Mouse (Mus musculus) intestine, postnatal 0 days (tissue): Measurements from ENCODE around the gene Tpp1. TPM values are rescaled to one million over a fixed set of nuclear protein-coding genes. Genes with fewer than 3 reads are reported as not detected.
A peak's percentile ranks its signal among the peaks of the same experiment; 100 is the strongest.

ENCODE experiments used
- ATAC-seq: fragments of 200-750 bp; cut with Nextera tagmentation; 2 replicates; pipeline ENCODE4 v1.8.0; 2017; ENCODE audit warnings: mild to moderate bottlenecking, moderate TSS enrichment, moderate library complexity
- H3K27ac ChIP-seq: fragments of 300-500 bp; sonication (generic); 2 replicates; pipeline ENCODE4 v1.5.1; 2014; ENCODE audit warnings: mild to moderate bottlenecking, low read depth, low read length, moderate library complexity
- H3K27me3 ChIP-seq: fragments of 300-500 bp; sonication (generic); replicated peaks from 2 replicates; pipeline ENCODE4 v1.6.1; 2014; ENCODE audit warnings: low read length, mixed read lengths; ENCODE audit not compliant: control insufficient read depth, insufficient read depth
- H3K36me3 ChIP-seq: fragments of 300-500 bp; sonication (generic); 2 replicates; pipeline ENCODE4 v1.6.1; 2014; ENCODE audit warnings: mild to moderate bottlenecking, moderate library complexity; ENCODE audit not compliant: control insufficient read depth, insufficient read depth
- H3K4me1 ChIP-seq: fragments of 300-500 bp; sonication (generic); replicated peaks from 2 replicates; pipeline ENCODE4 v1.6.1; 2014; ENCODE audit warnings: antibody characterized with exemption, low read length, mixed read lengths; ENCODE audit not compliant: control insufficient read depth, insufficient read depth
- H3K4me2 ChIP-seq: fragments of 300-500 bp; sonication (generic); replicated peaks from 2 replicates; pipeline ENCODE4 v1.6.1; 2014; ENCODE audit warnings: low read depth, mild to moderate bottlenecking, moderate library complexity
- H3K4me3 ChIP-seq: fragments of 300-500 bp; sonication (generic); 2 replicates; pipeline ENCODE4 v1.5.1; 2014; ENCODE audit warnings: low read depth, low read length
- H3K9ac ChIP-seq: fragments of 300-500 bp; sonication (generic); 2 replicates; pipeline ENCODE4 v1.6.1; 2014; ENCODE audit warnings: mild to moderate bottlenecking, low read depth, low read length
- H3K9me3 ChIP-seq: fragments of 300-500 bp; sonication (generic); 2 replicates; pipeline ENCODE4 v1.6.1; 2016; ENCODE audit warnings: mixed run types; ENCODE audit not compliant: control insufficient read depth
- CTCF ChIP-seq: sonication (generic); IDR thresholded peaks from 2 replicates; pipeline ENCODE4 v1.5.1; 2016; ENCODE audit warnings: low read depth, mild to moderate bottlenecking, control low read depth, antibody characterized with exemption, moderate library complexity
- WGBS: fragments of 180-500 bp; shearing (Covaris S2); extraction: QIAGEN DNeasy Blood & Tissue Kit; methylation state at CpG from one replicate; pipeline ENCODE4 v1.1.7; 2014; 5-methylcytosine and 5-hydroxymethylcytosine counted together
- polyA plus RNA-seq: library from polyadenylated mRNA; unstranded; fragments of >200 nt; fragmentation: Nextera tagmentation; extraction: Ambion mirVana; gene quantifications from 2 replicates; pipeline ENCODE4 v1.2.1, GENCODE M21; 2015

The Tpp1 gene
- polyA plus RNA-seq, 1 experiment from 2014 or later = 176 TPM

DNA sequence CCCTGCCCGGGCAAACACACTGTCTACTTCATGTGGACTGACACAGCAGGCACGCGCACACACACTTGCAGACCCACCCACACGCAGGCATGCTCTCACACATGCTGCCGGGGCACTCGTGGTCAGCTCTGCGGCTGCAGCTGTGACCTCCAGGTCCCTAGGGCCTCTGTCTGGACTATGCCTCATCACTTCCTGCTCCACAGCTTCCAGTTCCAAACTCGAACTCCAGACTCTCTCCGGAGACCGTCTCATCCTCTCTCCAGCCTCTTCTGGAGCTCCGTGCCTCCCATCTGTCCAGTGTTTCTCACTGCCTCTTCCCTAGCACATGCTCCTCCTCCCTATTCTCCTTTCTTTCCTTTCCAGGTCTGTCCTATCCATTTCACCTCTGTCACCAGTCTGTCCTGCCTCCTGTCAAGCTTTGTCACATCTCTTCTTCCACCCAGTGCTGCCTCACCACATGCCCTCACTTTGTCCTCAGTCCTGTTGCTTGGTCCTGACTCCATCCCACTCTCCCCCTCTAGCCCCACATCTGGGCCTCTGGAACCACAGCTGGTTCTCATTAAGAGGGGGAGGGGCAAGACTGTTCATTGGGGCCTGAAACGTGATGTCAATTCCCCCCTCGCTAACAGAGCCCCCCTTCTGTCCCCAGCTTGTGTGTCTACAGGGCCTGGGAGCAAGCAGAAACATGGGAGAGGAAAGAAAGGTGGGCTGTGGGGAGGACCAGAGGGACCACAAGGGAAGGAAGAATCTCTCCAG, 25.9 kb upstream of the Tpp1 start:
- ATAC-seq = peak; percentile 40
- Histone ChIP-seq H3K27ac (peak overlapping the region; percentile 76), H3K4me2 (peak overlapping the region; percentile 32), H3K4me3 (no peak overlapping the region), H3K4me1 (no peaks in the 10 kb centered on the region), H3K9ac (no peak overlapping the region), H3K9me3 (no peaks in the 10 kb centered on the region), H3K36me3 (peaks cover 6% of the 10 kb centered on the region), H3K27me3 (no peaks in the 10 kb centered on the region)
- 47% methylated on average over 13 of the region's 13 CpGs for WGBS
- TF ChIP-seq CTCF = no peak

DNA sequence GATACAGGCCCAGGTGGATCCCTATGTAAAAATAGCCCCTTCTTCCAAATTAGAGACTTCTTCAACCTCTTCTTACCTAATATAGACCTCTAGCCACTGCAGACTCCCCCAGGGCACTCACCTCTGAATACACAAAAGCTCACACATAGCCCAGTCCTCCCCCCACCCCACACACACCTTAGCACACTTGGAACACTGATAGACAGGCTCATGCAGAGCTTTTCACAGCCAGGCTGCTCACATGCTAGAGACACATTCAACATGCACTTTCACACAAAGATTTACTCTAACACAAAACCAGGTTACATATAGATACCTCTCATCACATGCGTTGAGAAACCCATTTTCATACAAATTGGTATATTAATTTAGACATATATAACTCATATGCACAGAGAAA, 25.3 kb upstream of the Tpp1 start:
- WGBS = 87% methylated on average over 1 of the region's 1 CpGs
- H3K4me3 ChIP-seq = no peak overlapping the region
- no peak overlapping the region for H3K27ac ChIP-seq

DNA sequence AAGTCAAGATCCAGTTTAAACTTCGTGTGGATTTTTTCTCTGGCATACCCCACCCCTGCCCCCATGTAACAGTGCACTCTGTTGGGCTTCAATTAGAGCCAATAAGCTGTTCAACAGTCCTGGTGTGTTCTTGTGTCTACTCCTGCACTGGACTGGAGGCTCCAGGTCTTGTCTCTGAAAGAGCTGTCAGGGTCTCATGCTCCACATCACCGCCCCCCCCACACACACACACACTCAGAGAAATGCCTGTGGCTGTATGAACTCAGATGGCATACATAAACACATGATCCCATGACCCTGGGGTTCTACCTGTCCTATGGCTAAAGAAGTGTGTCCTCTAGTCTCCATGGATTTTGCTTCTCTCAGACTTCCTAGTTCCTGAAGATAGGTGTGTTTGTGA, 24.0 kb upstream of the Tpp1 start:
- H3K4me1 ChIP-seq = no peaks in the 10 kb centered on the region
- TF ChIP-seq CTCF = no peak
- no peak overlapping the region for H3K4me2 ChIP-seq
- H3K27ac ChIP-seq = no peak overlapping the region
- peaks cover 8% of the 10 kb centered on the region; the same call in 1 of the 2 replicates for H3K36me3 ChIP-seq
- H3K27me3 ChIP-seq = no peaks in the 10 kb centered on the region
- no peak overlapping the region for H3K4me3 ChIP-seq
- ATAC-seq = no peak
- no peaks in the 10 kb centered on the region for H3K9me3 ChIP-seq
- WGBS = 86% methylated on average over 2 of the region's 2 CpGs
- H3K9ac ChIP-seq = no peak overlapping the region

More for the DNA sequence above, 25.3 kb upstream of the Tpp1 start:
- no peak for ATAC-seq
- H3K9me3 ChIP-seq = no peaks in the 10 kb centered on the region
- peak overlapping the region; percentile 32; the same call in 1 of the 2 replicates for H3K4me2 ChIP-seq
- H3K27me3 ChIP-seq = no peaks in the 10 kb centered on the region
- TF ChIP-seq CTCF = no peak
- H3K9ac ChIP-seq = no peak overlapping the region
- H3K4me1 ChIP-seq = no peaks in the 10 kb centered on the region
- peaks cover 13% of the 10 kb centered on the region; the same call in 1 of the 2 replicates for H3K36me3 ChIP-seq

- H3K4me2 ChIP-seq = no peak overlapping the region
- no peak overlapping the region for H3K27ac ChIP-seq
- H3K36me3 ChIP-seq = peaks cover 8% of the 10 kb centered on the region; the same call in 1 of the 2 replicates
- H3K4me3 ChIP-seq = no peak overlapping the region
- H3K9me3 ChIP-seq = no peaks in the 10 kb centered on the region
- no peaks in the 10 kb centered on the region for H3K4me1 ChIP-seq
- no peak for TF ChIP-seq CTCF
- H3K9ac ChIP-seq = no peak overlapping the region
- H3K27me3 ChIP-seq = no peaks in the 10 kb centered on the region
- ATAC-seq = no peak
- 55% methylated on average over 8 of the region's 8 CpGs for WGBS
Measured at GRCm38 (mm10) chr7:105774661-105775060, 22.6 kb upstream of the Tpp1 start.

DNA sequence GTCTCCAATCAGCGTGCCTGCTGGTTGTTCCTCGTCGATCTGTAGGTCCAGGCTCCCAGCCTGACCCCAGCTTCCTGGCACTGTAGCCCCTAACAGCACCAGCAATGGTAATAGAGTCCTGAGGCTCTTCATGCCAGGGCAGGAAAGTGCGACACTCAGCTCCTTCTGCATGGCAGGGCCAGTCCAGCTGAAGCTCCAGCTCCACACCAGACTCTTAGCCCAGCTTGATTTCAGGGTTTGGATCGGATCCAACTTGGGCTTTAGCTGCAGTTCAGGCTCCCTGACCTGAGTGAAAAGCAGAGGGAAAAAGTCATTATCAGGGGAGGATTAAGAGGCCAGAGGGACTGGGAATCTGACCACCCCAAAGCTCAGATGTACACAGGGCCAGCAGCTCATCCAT, 21.0 kb upstream of the Tpp1 start:
- Histone ChIP-seq H3K27me3 (no peaks in the 10 kb centered on the region), H3K4me1 (no peaks in the 10 kb centered on the region), H3K9ac (no peak overlapping the region), H3K4me2 (no peak overlapping the region), H3K27ac (no peak overlapping the region), H3K9me3 (no peaks in the 10 kb centered on the region), H3K36me3 (peaks cover 8% of the 10 kb centered on the region; the same call in 1 of the 2 replicates), H3K4me3 (no peak overlapping the region)
- no peak for TF ChIP-seq CTCF
- no peak for ATAC-seq
- WGBS = 87% methylated on average over 5 of the region's 5 CpGs

DNA sequence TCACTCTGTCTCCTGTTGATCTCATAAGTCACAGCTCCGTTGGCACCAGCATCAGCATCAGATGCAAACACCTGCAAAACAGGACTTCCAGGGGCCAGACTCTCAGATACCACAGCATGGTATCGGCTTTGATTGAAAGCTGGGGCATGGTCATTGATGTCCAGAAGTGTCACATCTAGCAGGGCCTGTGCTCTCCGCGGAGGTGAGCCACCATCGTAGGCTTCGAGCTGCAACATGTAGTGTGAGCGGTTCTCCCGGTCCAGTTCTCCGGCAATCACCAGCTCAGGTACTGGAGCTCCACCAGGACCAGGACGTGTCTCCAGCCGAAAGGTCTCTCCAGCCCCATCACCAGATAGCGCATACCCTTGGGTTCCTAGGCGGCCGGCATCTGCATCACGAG, 20.3 kb upstream of the Tpp1 start:
- Histone ChIP-seq H3K9ac (no peak overlapping the region), H3K4me1 (no peaks in the 10 kb centered on the region), H3K4me3 (no peak overlapping the region), H3K36me3 (peaks cover 8% of the 10 kb centered on the region; the same call in 1 of the 2 replicates), H3K27ac (no peak overlapping the region), H3K9me3 (no peaks in the 10 kb centered on the region), H3K4me2 (no peak overlapping the region), H3K27me3 (no peaks in the 10 kb centered on the region)
- WGBS = 93% methylated on average over 15 of the region's 15 CpGs
- TF ChIP-seq CTCF = no peak
- no peak for ATAC-seq
